Mouse (Mus musculus) lung, embryonic 14.5 days (tissue): ENCODE measurements around the gene Syn3. TPM values are rescaled to one million over a fixed set of nuclear protein-coding genes. Genes with fewer than 3 reads are reported as not detected.

Experiments used
- ATAC-seq: fragments of 200-750 bp; cut with Nextera tagmentation; 2 replicates; pipeline ENCODE4 v1.8.0; 2017; ENCODE audit warnings: mild to moderate bottlenecking, moderate TSS enrichment, moderate library complexity; ENCODE audit not compliant: insufficient read depth
- DNase-seq: peaks from one replicate; pipeline ENCODE4 v3.0.0-alpha.2; 2015
- H3K27ac ChIP-seq: fragments of 300-500 bp; sonication (generic); 2 replicates; pipeline ENCODE4 v1.5.1; 2014; ENCODE audit warnings: low read depth, mild to moderate bottlenecking, moderate library complexity
- H3K27me3 ChIP-seq: fragments of 300-500 bp; sonication (generic); 2 replicates; pipeline ENCODE4 v1.6.1; 2014; ENCODE audit warnings: low read length, control low read depth; ENCODE audit not compliant: insufficient read depth
- H3K36me3 ChIP-seq: fragments of 300-500 bp; sonication (generic); 2 replicates; pipeline ENCODE4 v1.6.1; 2014; ENCODE audit warnings: control low read depth; ENCODE audit not compliant: insufficient read depth
- H3K4me1 ChIP-seq: fragments of 300-500 bp; sonication (generic); 2 replicates; pipeline ENCODE4 v1.6.1; 2014; ENCODE audit warnings: antibody characterized with exemption, control low read depth; ENCODE audit not compliant: insufficient read depth
- H3K4me2 ChIP-seq: fragments of 300-500 bp; sonication (generic); 2 replicates; pipeline ENCODE4 v1.6.1; 2014; ENCODE audit warnings: mild to moderate bottlenecking
- H3K4me3 ChIP-seq: fragments of 300-500 bp; sonication (generic); 2 replicates; pipeline ENCODE4 v1.5.1; 2014; ENCODE audit warnings: low read depth, low read length
- H3K9ac ChIP-seq: fragments of 300-500 bp; sonication (generic); 2 replicates; pipeline ENCODE4 v1.6.1; 2014
- H3K9me3 ChIP-seq: fragments of 300-500 bp; sonication (generic); 2 replicates; pipeline ENCODE4 v1.6.1; 2016; ENCODE audit warnings: low read depth, low read length, control low read depth
- CTCF ChIP-seq: IDR thresholded peaks from 2 replicates; pipeline ENCODE4 v1.5.1; 2016; ENCODE audit warnings: antibody characterized with exemption, low read depth
- WGBS: fragments of 180-500 bp; shearing (Covaris S2); extraction: QIAGEN DNeasy Blood & Tissue Kit; methylation state at CpG from one replicate; pipeline ENCODE4 v1.1.7; 2014; 5-methylcytosine and 5-hydroxymethylcytosine counted together
- polyA plus RNA-seq: library from polyadenylated mRNA; unstranded; fragments of >200 nt; fragmentation: Nextera tagmentation; extraction: Ambion mirVana; gene quantifications from 2 replicates; pipeline ENCODE4 v1.2.1, GENCODE M21; 2014

The Syn3 gene
- polyA plus RNA-seq, 1 experiment from 2014 or later: 2.4 TPM

DNA sequence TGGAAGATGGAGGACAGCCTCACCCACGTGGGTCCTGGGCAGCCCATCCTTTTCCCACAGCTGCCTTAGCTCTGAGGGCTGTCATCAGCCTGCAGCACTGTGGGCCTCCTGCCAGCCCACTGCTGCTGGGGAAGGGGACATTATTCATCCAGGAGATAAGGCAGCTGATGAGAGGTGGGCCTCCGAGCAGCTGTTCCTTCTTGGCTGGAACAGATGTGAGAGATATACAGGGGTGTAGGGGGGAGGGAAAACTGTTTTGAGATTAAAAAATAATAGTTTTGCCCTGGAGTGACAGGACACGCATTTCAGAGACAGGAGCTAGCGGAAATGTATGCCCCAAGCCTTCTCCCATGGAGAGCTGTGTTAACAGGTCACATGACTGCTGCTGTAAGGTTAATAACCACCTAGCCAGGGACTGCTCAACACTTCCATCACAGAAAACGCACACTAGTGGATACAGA lies 133.0 kb downstream of the Syn3 start:
- 24% methylated on average over 5 of the region's 5 CpGs for WGBS
- no peaks in the 10 kb centered on the region for H3K27me3 ChIP-seq
- no peak overlapping the region for H3K4me2 ChIP-seq
- H3K4me3 ChIP-seq: no peak overlapping the region
- peaks cover 39% of the 10 kb centered on the region for H3K4me1 ChIP-seq
- ATAC-seq (peak; percentile 94), DNase-seq (peak; percentile 96)
- no peaks in the 10 kb centered on the region for H3K36me3 ChIP-seq
- H3K9ac ChIP-seq: no peak overlapping the region
- no peak overlapping the region for H3K27ac ChIP-seq
- no peaks in the 10 kb centered on the region for H3K9me3 ChIP-seq
- no peak for TF ChIP-seq CTCF

DNA sequence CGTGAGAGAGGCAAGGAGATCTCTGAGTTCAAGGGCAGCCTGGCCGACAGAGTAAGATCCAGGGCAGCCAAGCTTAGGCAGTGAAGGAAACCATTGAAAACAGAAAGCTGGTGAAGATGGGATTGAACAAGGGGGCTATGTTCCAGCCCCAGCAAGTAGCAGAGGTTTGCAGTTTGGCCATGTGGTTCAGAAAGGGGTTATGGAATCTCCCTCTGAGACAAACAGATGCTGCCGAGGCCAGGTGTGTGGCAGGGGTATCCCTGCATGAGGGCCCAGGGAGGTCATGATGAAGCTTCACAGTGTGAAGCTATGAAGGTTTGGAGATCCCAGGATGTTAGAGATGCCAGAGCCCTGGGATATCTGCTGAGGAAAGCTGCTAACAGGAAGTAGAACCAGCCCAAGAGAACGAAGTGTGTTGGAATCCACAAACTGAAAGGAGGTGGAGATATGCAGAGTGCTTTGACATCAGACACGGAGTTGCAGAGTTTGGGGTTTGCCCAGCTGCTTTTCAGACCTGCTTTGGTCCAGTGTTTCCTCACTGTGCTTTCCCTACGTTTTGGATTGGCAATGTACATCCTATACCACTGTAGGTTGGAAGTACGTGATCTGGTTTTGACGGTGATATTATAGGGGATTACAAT lies 134.9 kb downstream of the Syn3 start:
- ATAC-seq: no peak
- no peak overlapping the region for H3K27ac ChIP-seq

GRCm38 (mm10) chr10:86359699-86360098 lies 139.0 kb downstream of the Syn3 start:
- TF ChIP-seq CTCF: no peak
- H3K9me3 ChIP-seq: no peaks in the 10 kb centered on the region
- peak; percentile 50 for DNase-seq
- peaks cover 14% of the 10 kb centered on the region for H3K4me1 ChIP-seq
- H3K27me3 ChIP-seq: no peaks in the 10 kb centered on the region
- no peaks in the 10 kb centered on the region for H3K36me3 ChIP-seq
- H3K4me2 ChIP-seq: no peak overlapping the region
- no peak for ATAC-seq
- peak overlapping the region; percentile 30; the same call in 1 of the 2 replicates for H3K27ac ChIP-seq
- H3K9ac ChIP-seq: no peak overlapping the region
- WGBS: 48% methylated on average over 4 of the region's 4 CpGs
- H3K4me3 ChIP-seq: no peak overlapping the region

More for the DNA sequence above, 134.9 kb downstream of the Syn3 start:
- Histone ChIP-seq H3K27me3 (no peaks in the 10 kb centered on the region), H3K4me3 (no peak overlapping the region), H3K36me3 (no peaks in the 10 kb centered on the region), H3K9me3 (no peaks in the 10 kb centered on the region), H3K4me2 (no peak overlapping the region), H3K9ac (no peak overlapping the region), H3K4me1 (peaks cover 36% of the 10 kb centered on the region)
- 69% methylated on average over 8 of the region's 8 CpGs for WGBS
- TF ChIP-seq CTCF: no peak
- DNase-seq: no peak

GRCm38 (mm10) chr10:86359208-86359607 lies 139.5 kb downstream of the Syn3 start:
- DNase-seq: peak; percentile 71
- no peaks in the 10 kb centered on the region for H3K27me3 ChIP-seq
- no peak overlapping the region for H3K9ac ChIP-seq
- 0 out of 2 replicates have a peak, but pooled peaks have one; percentile 62 for ATAC-seq
- H3K4me1 ChIP-seq: peaks cover 13% of the 10 kb centered on the region
- H3K4me3 ChIP-seq: no peak overlapping the region
- no peaks in the 10 kb centered on the region for H3K9me3 ChIP-seq
- no peak overlapping the region for H3K27ac ChIP-seq
- no peak for TF ChIP-seq CTCF
- 52% methylated on average over 2 of the region's 2 CpGs for WGBS
- H3K4me2 ChIP-seq: no peak overlapping the region
- H3K36me3 ChIP-seq: no peaks in the 10 kb centered on the region

DNA sequence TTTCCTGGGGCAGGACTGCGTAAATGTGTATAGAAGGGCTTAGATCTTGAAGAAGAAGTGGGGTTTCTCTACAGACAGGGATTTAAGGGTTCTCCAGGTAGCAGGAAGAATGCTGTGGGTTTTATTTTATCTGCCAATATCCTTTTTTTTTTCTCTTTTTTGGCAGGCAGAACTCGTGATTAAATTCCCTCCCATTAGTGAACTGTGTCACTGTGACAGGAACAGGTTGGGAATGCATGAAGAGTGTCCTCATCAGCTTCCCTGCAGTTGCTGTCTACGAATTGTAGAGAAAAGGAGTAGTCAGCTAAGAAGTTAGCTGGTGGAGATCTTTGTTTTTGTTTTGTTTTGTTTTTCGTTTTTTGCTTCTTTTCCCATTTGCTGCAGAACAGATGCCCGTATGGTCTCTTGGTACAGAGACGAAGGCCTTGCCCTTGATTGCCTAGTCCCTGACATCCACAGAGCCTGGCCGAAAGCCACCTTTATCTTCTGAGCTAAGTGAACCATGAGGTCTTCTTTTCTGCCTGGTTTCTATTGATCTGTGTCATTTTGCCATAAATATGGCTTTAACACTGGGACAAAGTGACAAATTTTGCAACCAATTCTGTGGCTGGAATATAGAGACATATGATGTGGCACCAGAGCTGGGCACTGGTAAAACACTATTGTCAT lies 140.3 kb downstream of the Syn3 start:
- Histone ChIP-seq H3K27ac (no peak overlapping the region), H3K4me3 (no peak overlapping the region), H3K9me3 (no peaks in the 10 kb centered on the region), H3K27me3 (no peaks in the 10 kb centered on the region), H3K4me2 (no peak overlapping the region), H3K4me1 (peaks cover 7% of the 10 kb centered on the region; the same call in 1 of the 2 replicates), H3K36me3 (no peaks in the 10 kb centered on the region), H3K9ac (no peak overlapping the region)
- DNase-seq: no peak
- 83% methylated on average over 7 of the region's 7 CpGs for WGBS
- no peak for TF ChIP-seq CTCF
- no peak for ATAC-seq

DNA sequence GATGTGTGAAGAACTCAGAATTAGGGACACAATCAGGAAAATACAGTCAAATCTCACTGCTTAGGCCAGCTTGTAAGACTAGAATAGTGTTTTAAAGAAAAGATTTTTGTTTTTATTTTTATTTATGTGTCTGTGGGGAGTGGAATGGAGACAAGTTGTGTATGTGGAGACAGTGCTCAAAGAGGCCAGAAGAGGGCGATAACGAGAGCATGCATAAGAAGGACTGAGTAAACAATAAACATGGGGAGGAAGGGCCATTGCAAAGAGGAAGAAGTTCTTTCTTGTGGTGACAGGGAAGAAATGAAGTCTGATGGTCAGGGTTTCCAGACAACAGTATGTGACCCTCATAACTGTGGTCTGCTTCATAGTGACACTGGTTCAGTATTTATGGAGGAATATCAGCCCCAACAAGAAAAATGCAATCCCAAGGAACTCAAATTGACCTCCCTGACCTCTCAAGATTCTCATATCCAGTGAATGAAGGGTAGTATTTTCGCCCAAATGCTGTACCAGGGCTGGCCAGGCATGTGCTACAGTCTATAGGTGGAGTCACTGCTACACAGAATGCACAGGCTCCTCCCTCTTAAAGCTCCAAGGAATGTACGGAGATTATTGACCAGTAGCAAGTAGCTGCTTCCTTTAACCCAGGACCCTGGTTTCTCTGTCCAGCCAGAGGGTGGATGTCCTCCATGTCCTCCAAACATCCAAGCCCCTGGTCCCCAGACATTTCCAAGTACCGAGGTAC lies 141.7 kb downstream of the Syn3 start:
- 61% methylated on average over 5 of the region's 5 CpGs for WGBS
- no peak overlapping the region for H3K4me2 ChIP-seq
- no peak for ATAC-seq
- H3K27ac ChIP-seq: no peak overlapping the region
- H3K9ac ChIP-seq: no peak overlapping the region
- H3K9me3 ChIP-seq: no peaks in the 10 kb centered on the region
- TF ChIP-seq CTCF: peak; percentile 70
- H3K4me1 ChIP-seq: peaks cover 6% of the 10 kb centered on the region; the same call in 1 of the 2 replicates
- no peaks in the 10 kb centered on the region for H3K36me3 ChIP-seq
- DNase-seq: peak; percentile 51
- H3K4me3 ChIP-seq: no peak overlapping the region
- H3K27me3 ChIP-seq: no peaks in the 10 kb centered on the region

GRCm38 (mm10) chr10:86352521-86352920 lies 146.2 kb downstream of the Syn3 start:
- no peak overlapping the region for H3K9ac ChIP-seq
- H3K27ac ChIP-seq: no peak overlapping the region
- no peak overlapping the region for H3K4me3 ChIP-seq
- H3K36me3 ChIP-seq: no peaks in the 10 kb centered on the region; the same call in 1 of the 2 replicates
- H3K27me3 ChIP-seq: no peaks in the 10 kb centered on the region
- no peak overlapping the region for H3K4me2 ChIP-seq
- no peak; the same call in 1 of the 2 replicates for ATAC-seq
- TF ChIP-seq CTCF: no peak
- DNase-seq: no peak
- no peaks in the 10 kb centered on the region for H3K9me3 ChIP-seq
- 86% methylated on average over 3 of the region's 3 CpGs for WGBS
- no peaks in the 10 kb centered on the region for H3K4me1 ChIP-seq
